Mouse (Mus musculus): ENCODE results near the gene Slc4a3.

DNA sequence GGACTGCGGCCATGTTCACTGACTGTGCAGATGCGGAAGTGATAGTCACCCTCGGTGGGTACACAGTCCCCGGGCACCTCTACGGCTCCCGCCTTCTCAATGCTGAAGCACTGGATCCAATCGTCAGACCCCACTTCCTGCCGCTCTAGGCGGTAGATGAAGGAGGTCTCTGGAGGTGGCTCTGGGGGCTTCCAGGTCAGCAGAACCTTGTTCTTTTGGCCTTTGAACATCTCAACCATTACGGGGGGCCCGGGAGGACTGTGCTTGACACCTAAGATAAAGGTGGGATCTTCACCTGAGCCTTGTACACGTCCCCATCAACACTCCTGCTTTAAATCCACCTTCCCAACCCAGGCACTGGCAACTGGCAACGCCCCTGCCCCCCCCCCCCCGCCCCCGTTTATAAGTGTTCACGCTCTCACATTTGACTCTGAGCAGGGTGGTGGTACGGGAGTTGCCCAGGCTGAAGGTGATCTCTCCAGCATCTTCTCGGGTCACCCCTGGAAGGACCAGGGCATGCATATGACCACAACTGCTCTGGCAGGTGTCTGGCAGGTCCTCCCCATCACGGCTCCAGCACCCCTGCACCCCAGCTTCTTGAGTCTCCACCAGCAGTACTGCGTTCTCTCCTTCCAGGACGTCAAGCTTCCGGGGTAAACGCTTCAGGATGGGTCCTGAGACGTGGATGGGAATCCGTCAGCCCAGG lies 43.0 kb upstream of the Slc4a3 start:
- no peak for TF ChIP-seq POLR2A (IDR thresholded peaks at IDR 0.05; ENCODE audit: control insufficient read depth, extremely low read depth, insufficient read depth, low read length, poor library complexity)
- no peak for TF ChIP-seq CTCF (IDR thresholded peaks at IDR 0.05; ENCODE audit: borderline replicate concordance, control insufficient read depth, extremely low read depth, insufficient read depth, low read length, poor library complexity)

Data from thymus, adult 2 months (tissue).